Mouse (Mus musculus): ENCODE results near the gene 4930404N11Rik. TPM values are rescaled to one million over a fixed set of nuclear protein-coding genes. Genes with fewer than 3 reads are reported as not detected.

4930404N11Rik gene
- 0.61 and 0.62 TPM in 2 replicates for polyA plus RNA-seq (2016; fragmentation: Nextera tagmentation; extraction: Ambion mirVana)

- Histone ChIP-seq H3K4me1 (replicated peaks) (peaks cover 77% of the 10 kb centered on the region), H3K4me3 (peak within 1 kb of the TSS; percentile 49), H3K27ac (peak within 1 kb of the TSS; percentile 70), H3K27me3 (ENCODE audit: insufficient read depth, poor library complexity, severe bottlenecking) (peaks cover 44% of the 10 kb centered on the region), H3K9me3 (no peaks in the 10 kb centered on the region), H3K36me3 (peaks cover 71% of the 10 kb centered on the region)
- 15% methylated on average over 12 of the region's 12 CpGs for WGBS
- peak; percentile 78 for DNase-seq (ENCODE audit: low spot score)
Measured at GRCm38 (mm10) chr10:81365672-81366476, at the start of gene 4930404N11Rik. Gene 4930404N11Rik (minus strand): TSS chr10:81365816.

- Histone ChIP-seq H3K36me3 (peaks cover 2% of the 10 kb centered on the region; the same call in 1 of the 2 replicates), H3K4me3 (peak overlapping the region; percentile 6; the same call in 1 of the 2 replicates), H3K27ac (peak overlapping the region; percentile 88), H3K27me3 (ENCODE audit: insufficient read depth, poor library complexity, severe bottlenecking) (peaks cover 44% of the 10 kb centered on the region), H3K4me1 (replicated peaks) (peaks cover 99% of the 10 kb centered on the region), H3K9me3 (no peaks in the 10 kb centered on the region)
- WGBS, result 75% methylated on average over 5 of the region's 5 CpGs
- DNase-seq (ENCODE audit: low spot score), result no peak
Measured at GRCm38 (mm10) chr10:81415146-81415545, 49.5 kb upstream of the 4930404N11Rik start.

GRCm38 (mm10) chr10:81414682-81415081 is 49.1 kb upstream of the 4930404N11Rik start:
- DNase-seq (ENCODE audit: low spot score), result no peak
- peak overlapping the region; percentile 88 for H3K27ac ChIP-seq
- peak overlapping the region; percentile 30; the same call in 1 of the 2 replicates for H3K4me3 ChIP-seq
- no peaks in the 10 kb centered on the region for H3K9me3 ChIP-seq
- peaks cover 100% of the 10 kb centered on the region for H3K4me1 ChIP-seq (replicated peaks)
- peaks cover 43% of the 10 kb centered on the region for H3K27me3 ChIP-seq (ENCODE audit: insufficient read depth, poor library complexity, severe bottlenecking)
- H3K36me3 ChIP-seq, result no peaks in the 10 kb centered on the region; the same call in 1 of the 2 replicates

GRCm38 (mm10) chr10:81413310-81414261 is 48.0 kb upstream of the 4930404N11Rik start:
- Histone ChIP-seq H3K27me3 (ENCODE audit: insufficient read depth, poor library complexity, severe bottlenecking) (peaks cover 43% of the 10 kb centered on the region), H3K4me3 (peak overlapping the region; percentile 30), H3K4me1 (replicated peaks) (peaks cover 100% of the 10 kb centered on the region), H3K36me3 (no peaks in the 10 kb centered on the region; the same call in 1 of the 2 replicates), H3K27ac (peak overlapping the region; percentile 88), H3K9me3 (no peaks in the 10 kb centered on the region)
- WGBS, result 28% methylated on average over 26 of the region's 26 CpGs
- peak; percentile 63 for DNase-seq (ENCODE audit: low spot score)

- Histone ChIP-seq H3K4me1 (replicated peaks) (peaks cover 100% of the 10 kb centered on the region), H3K36me3 (no peaks in the 10 kb centered on the region; the same call in 1 of the 2 replicates), H3K9me3 (no peaks in the 10 kb centered on the region), H3K27me3 (ENCODE audit: insufficient read depth, poor library complexity, severe bottlenecking) (peaks cover 43% of the 10 kb centered on the region), H3K27ac (peak overlapping the region; percentile 88), H3K4me3 (no peak overlapping the region)
- DNase-seq (ENCODE audit: low spot score), result no peak
- WGBS, result 79% methylated on average over 16 of the region's 16 CpGs
Measured at GRCm38 (mm10) chr10:81412586-81413309, 47.1 kb upstream of the 4930404N11Rik start.

GRCm38 (mm10) chr10:81411471-81412400 is 46.1 kb upstream of the 4930404N11Rik start:
- Histone ChIP-seq H3K36me3 (no peaks in the 10 kb centered on the region; the same call in 1 of the 2 replicates), H3K4me3 (no peak overlapping the region), H3K27ac (peak overlapping the region; percentile 88), H3K9me3 (no peaks in the 10 kb centered on the region), H3K4me1 (replicated peaks) (peaks cover 100% of the 10 kb centered on the region), H3K27me3 (ENCODE audit: insufficient read depth, poor library complexity, severe bottlenecking) (peaks cover 44% of the 10 kb centered on the region)
- WGBS, result 79% methylated on average over 18 of the region's 18 CpGs
- DNase-seq (ENCODE audit: low spot score), result no peak

GRCm38 (mm10) chr10:81410981-81411380 is 45.4 kb upstream of the 4930404N11Rik start:
- H3K9me3 ChIP-seq, result no peaks in the 10 kb centered on the region
- H3K4me3 ChIP-seq, result no peak overlapping the region
- 84% methylated on average over 9 of the region's 9 CpGs for WGBS
- H3K27ac ChIP-seq, result peak overlapping the region; percentile 88
- peaks cover 51% of the 10 kb centered on the region for H3K27me3 ChIP-seq (ENCODE audit: insufficient read depth, poor library complexity, severe bottlenecking)
- peaks cover 100% of the 10 kb centered on the region for H3K4me1 ChIP-seq (replicated peaks)
- H3K36me3 ChIP-seq, result peaks cover under 1% of the 10 kb centered on the region; the same call in 1 of the 2 replicates
- DNase-seq (ENCODE audit: low spot score), result no peak

- no peak for DNase-seq (ENCODE audit: low spot score)
- Histone ChIP-seq H3K27ac (peak overlapping the region; percentile 88), H3K4me3 (peak overlapping the region; percentile 30; the same call in 1 of the 2 replicates), H3K36me3 (peaks cover 6% of the 10 kb centered on the region; the same call in 1 of the 2 replicates), H3K9me3 (no peaks in the 10 kb centered on the region), H3K27me3 (ENCODE audit: insufficient read depth, poor library complexity, severe bottlenecking) (peaks cover 54% of the 10 kb centered on the region), H3K4me1 (replicated peaks) (peaks cover 100% of the 10 kb centered on the region)
- 65% methylated on average over 4 of the region's 4 CpGs for WGBS
Measured at GRCm38 (mm10) chr10:81410350-81410749, 44.7 kb upstream of the 4930404N11Rik start.

- Histone ChIP-seq H3K36me3 (peaks cover 6% of the 10 kb centered on the region; the same call in 1 of the 2 replicates), H3K4me1 (replicated peaks) (peaks cover 97% of the 10 kb centered on the region), H3K27me3 (ENCODE audit: insufficient read depth, poor library complexity, severe bottlenecking) (peaks cover 64% of the 10 kb centered on the region), H3K9me3 (no peaks in the 10 kb centered on the region), H3K4me3 (peak overlapping the region; percentile 30), H3K27ac (peak overlapping the region; percentile 81)
- no peak for DNase-seq (ENCODE audit: low spot score)
- WGBS, result 18% methylated on average over 8 of the region's 8 CpGs
Measured at GRCm38 (mm10) chr10:81409330-81409729, 43.7 kb upstream of the 4930404N11Rik start.

GRCm38 (mm10) chr10:81408871-81409291 is 43.3 kb upstream of the 4930404N11Rik start:
- peak overlapping the region; percentile 30 for H3K4me3 ChIP-seq
- DNase-seq (ENCODE audit: low spot score), result peak; percentile 78
- H3K27me3 ChIP-seq (ENCODE audit: insufficient read depth, poor library complexity, severe bottlenecking), result peaks cover 68% of the 10 kb centered on the region
- peaks cover 97% of the 10 kb centered on the region for H3K4me1 ChIP-seq (replicated peaks)
- no peaks in the 10 kb centered on the region for H3K9me3 ChIP-seq
- peaks cover 6% of the 10 kb centered on the region; the same call in 1 of the 2 replicates for H3K36me3 ChIP-seq
- peak overlapping the region; percentile 81 for H3K27ac ChIP-seq
- WGBS, result 14% methylated on average over 9 of the region's 9 CpGs

- H3K27me3 ChIP-seq (ENCODE audit: insufficient read depth, poor library complexity, severe bottlenecking), result peaks cover 73% of the 10 kb centered on the region
- peak overlapping the region; percentile 30; the same call in 1 of the 2 replicates for H3K4me3 ChIP-seq
- peaks cover 97% of the 10 kb centered on the region for H3K4me1 ChIP-seq (replicated peaks)
- H3K27ac ChIP-seq, result peak overlapping the region; percentile 81
- H3K9me3 ChIP-seq, result no peaks in the 10 kb centered on the region
- WGBS, result 40% methylated on average over 13 of the region's 13 CpGs
- DNase-seq (ENCODE audit: low spot score), result no peak
- peaks cover 6% of the 10 kb centered on the region; the same call in 1 of the 2 replicates for H3K36me3 ChIP-seq
Measured at GRCm38 (mm10) chr10:81408424-81408729, 42.8 kb upstream of the 4930404N11Rik start.
